Mouse (Mus musculus): ENCODE measurements around the gene Gm12216. TPM values are rescaled to one million over a fixed set of nuclear protein-coding genes. Genes with fewer than 3 reads are reported as not detected.

The Gm12216 gene
- total and polyA plus RNA-seq, 3 experiments: not detected

GRCm38 (mm10) chr11:53825409-53825808 is 33.6 kb downstream of the Gm12216 start:
- H3K4me3 ChIP-seq (ENCODE audit: control insufficient read depth in 1 of 2, insufficient read depth in 1 of 2, low read depth in 2 of 2, low read length in 2 of 2): no peak overlapping the region
- peaks cover 0 to 4% of the 10 kb centered on the region in 2 experiments; a peak in 2 of 4 replicates for H3K36me3 ChIP-seq (ENCODE audit: control insufficient read depth in 1 of 2, insufficient read depth in 2 of 2, low read length in 2 of 2)
- H3K79me2 ChIP-seq (ENCODE audit: control insufficient read depth, insufficient read depth, low read length, poor library complexity): no peaks in the 10 kb centered on the region
- H3K27ac ChIP-seq (ENCODE audit: control insufficient read depth, low read depth, low read length): no peak overlapping the region
- no peaks in the 10 kb centered on the region for H3K9me3 ChIP-seq (replicated peaks; ENCODE audit: insufficient read depth, low read length)
- H3K27me3 ChIP-seq (ENCODE audit: control insufficient read depth in 1 of 2, insufficient read depth in 2 of 2, low read length in 2 of 2): peaks cover 3 to 4% of the 10 kb centered on the region in 2 experiments
- TF ChIP-seq EP300 (IDR thresholded peaks at IDR 0.05; ENCODE audit: low read depth in 1 of 2, low read length in 2 of 2) (no peak), MAZ (IDR thresholded peaks at IDR 0.05; ENCODE audit: low read depth, low read length) (no peak)
- peaks cover 0 to 12% of the 10 kb centered on the region in 2 experiments; a peak in 2 of 4 replicates for H3K4me1 ChIP-seq (ENCODE audit: control insufficient read depth in 1 of 2, insufficient read depth in 2 of 2, low read length in 2 of 2)
- no peak overlapping the region for H3K9ac ChIP-seq (ENCODE audit: control insufficient read depth, low read depth, low read length, poor library complexity, severe bottlenecking)
- DNase-seq (ENCODE audit: low read depth, low spot score): peak; percentile 50

- Histone ChIP-seq H3K27ac (ENCODE audit: control insufficient read depth, low read depth, low read length) (no peak overlapping the region), H3K27me3 (ENCODE audit: control insufficient read depth in 1 of 2, insufficient read depth in 2 of 2, low read length in 2 of 2) (peaks cover 0 to 2% of the 10 kb centered on the region in 2 experiments; a peak in 2 of 4 replicates), H3K9me3 (replicated peaks; ENCODE audit: insufficient read depth, low read length) (no peaks in the 10 kb centered on the region), H3K4me3 (ENCODE audit: control insufficient read depth in 1 of 2, insufficient read depth in 1 of 2, low read depth in 2 of 2, low read length in 2 of 2) (no peak overlapping the region), H3K4me1 (ENCODE audit: control insufficient read depth in 1 of 2, insufficient read depth in 2 of 2, low read length in 2 of 2) (peaks cover 0 to 12% of the 10 kb centered on the region in 2 experiments; a peak in 2 of 4 replicates), H3K36me3 (ENCODE audit: control insufficient read depth in 1 of 2, insufficient read depth in 2 of 2, low read length in 2 of 2) (peaks cover 0 to 4% of the 10 kb centered on the region in 2 experiments; a peak in 2 of 4 replicates), H3K9ac (ENCODE audit: control insufficient read depth, low read depth, low read length, poor library complexity, severe bottlenecking) (no peak overlapping the region), H3K79me2 (ENCODE audit: control insufficient read depth, insufficient read depth, low read length, poor library complexity) (no peaks in the 10 kb centered on the region)
- no peak for TF ChIP-seq POLR2AphosphoS5 (IDR thresholded peaks at IDR 0.05; ENCODE audit: borderline replicate concordance, low read depth, low read length)
- TF ChIP-seq JUND (IDR thresholded peaks at IDR 0.05; ENCODE audit: low read depth, low read length): no peak
- TF ChIP-seq GATA1 (IDR thresholded peaks at IDR 0.05; ENCODE audit: low read depth, low read length): no peak
- TF ChIP-seq TCF12 (IDR thresholded peaks at IDR 0.05; ENCODE audit: low read depth, low read length): no peak
- TF ChIP-seq ELF1 (IDR thresholded peaks at IDR 0.05; ENCODE audit: low read depth, low read length): no peak
- TF ChIP-seq CHD1 (IDR thresholded peaks at IDR 0.05; ENCODE audit: low read depth, low read length): no peak
- TF ChIP-seq TAL1 (IDR thresholded peaks at IDR 0.05; ENCODE audit: low read length): no peak
- TF ChIP-seq CTCF (IDR thresholded peaks at IDR 0.05 in 2 of 3, conservative IDR thresholded peaks at IDR 0.05 in 1 of 3; ENCODE audit: control insufficient read depth in 1 of 3, insufficient read depth in 1 of 3, low read depth in 2 of 3, low read length in 3 of 3, poor library complexity in 1 of 3, severe bottlenecking in 1 of 3): no peak
- TF ChIP-seq MXI1 (IDR thresholded peaks at IDR 0.05; ENCODE audit: low read depth, low read length): no peak
- no peak for TF ChIP-seq USF2 (IDR thresholded peaks at IDR 0.05; ENCODE audit: borderline replicate concordance in 1 of 2, insufficient read depth in 1 of 2, low read depth in 1 of 2, low read length in 2 of 2)
- DNase-seq (ENCODE audit: low read depth, low spot score): peak; percentile 29
These were observed 37.1 kb downstream of the Gm12216 start for GRCm38 (mm10) chr11:53821945-53822338.

- Histone ChIP-seq H3K9ac (ENCODE audit: control insufficient read depth, low read depth, low read length, poor library complexity, severe bottlenecking) (no peak overlapping the region), H3K27me3 (ENCODE audit: control insufficient read depth in 1 of 2, insufficient read depth in 2 of 2, low read length in 2 of 2) (no peaks in the 10 kb centered on the region; a peak in 2 of 4 replicates), H3K27ac (ENCODE audit: control insufficient read depth, low read depth, low read length) (no peak overlapping the region), H3K79me2 (ENCODE audit: control insufficient read depth, insufficient read depth, low read length, poor library complexity) (no peaks in the 10 kb centered on the region), H3K4me1 (ENCODE audit: control insufficient read depth in 1 of 2, insufficient read depth in 2 of 2, low read length in 2 of 2) (peaks cover 0 to 12% of the 10 kb centered on the region in 2 experiments; a peak in 2 of 4 replicates), H3K4me3 (ENCODE audit: control insufficient read depth in 1 of 2, insufficient read depth in 1 of 2, low read depth in 2 of 2, low read length in 2 of 2) (no peak overlapping the region), H3K36me3 (ENCODE audit: control insufficient read depth in 1 of 2, insufficient read depth in 2 of 2, low read length in 2 of 2) (peaks cover 0 to 4% of the 10 kb centered on the region in 2 experiments; a peak in 2 of 4 replicates), H3K9me3 (replicated peaks; ENCODE audit: insufficient read depth, low read length) (no peaks in the 10 kb centered on the region)
- TF ChIP-seq TAL1 (IDR thresholded peaks at IDR 0.05; ENCODE audit: low read length): no peak
- no peak for TF ChIP-seq POLR2AphosphoS2 (IDR thresholded peaks at IDR 0.05; ENCODE audit: low read length)
- no peak for TF ChIP-seq ZMIZ1 (IDR thresholded peaks at IDR 0.05; ENCODE audit: low read depth, low read length)
- DNase-seq (ENCODE audit: low read depth, low spot score): no peak
These were observed 37.7 kb downstream of the Gm12216 start for GRCm38 (mm10) chr11:53821230-53821944.
